Mouse (Mus musculus) 3134 (cell line): ENCODE results near the gene Gm6525.

ENCODE experiments used
- DNase-seq: peaks from one replicate; pipeline ENCODE4 v3.0.0-alpha.2; 2011; ENCODE audit warnings: low spot score; ENCODE audit not compliant: insufficient read length; ENCODE audit errors: extremely low read depth

Gm6525 gene

GRCm38 (mm10) chr3:84168943-84169342 is 5.0 kb upstream of the Gm6525 start:
- no peak for DNase-seq

- DNase-seq, result no peak
Observed at GRCm38 (mm10) chr3:84169393-84170005, 4.4 kb upstream of the Gm6525 start.

GRCm38 (mm10) chr3:84172406-84172805 is 1.5 kb upstream of the Gm6525 start:
- no peak for DNase-seq

GRCm38 (mm10) chr3:84175337-84176315 is 1.7 kb downstream of the Gm6525 start:
- DNase-seq, result peak; percentile 24

- no peak for DNase-seq
Observed at GRCm38 (mm10) chr3:84177834-84178233, 3.9 kb downstream of the Gm6525 start.

GRCm38 (mm10) chr3:84180304-84180703 is 6.4 kb downstream of the Gm6525 start:
- no peak for DNase-seq

- DNase-seq, result no peak
Observed at GRCm38 (mm10) chr3:84181102-84181501, 7.2 kb downstream of the Gm6525 start.

GRCm38 (mm10) chr3:84181717-84182116 is 7.8 kb downstream of the Gm6525 start:
- no peak for DNase-seq

- no peak for DNase-seq
Observed at GRCm38 (mm10) chr3:84189629-84190173, 15.8 kb downstream of the Gm6525 start.

GRCm38 (mm10) chr3:84190513-84191061 is 16.7 kb downstream of the Gm6525 start:
- no peak for DNase-seq

- DNase-seq, result no peak
Observed at GRCm38 (mm10) chr3:84191141-84191881, 17.4 kb downstream of the Gm6525 start.

GRCm38 (mm10) chr3:84193881-84194280 is 20.0 kb downstream of the Gm6525 start:
- no peak for DNase-seq

- no peak for DNase-seq
Observed at GRCm38 (mm10) chr3:84198229-84198628, 24.3 kb downstream of the Gm6525 start.

GRCm38 (mm10) chr3:84199516-84199915 is 25.6 kb downstream of the Gm6525 start:
- no peak for DNase-seq

- DNase-seq, result no peak
Observed at GRCm38 (mm10) chr3:84200559-84201420, 26.9 kb downstream of the Gm6525 start.

GRCm38 (mm10) chr3:84204640-84205039 is 30.7 kb downstream of the Gm6525 start:
- no peak for DNase-seq

- no peak for DNase-seq
Observed at GRCm38 (mm10) chr3:84205650-84206049, 31.7 kb downstream of the Gm6525 start.

GRCm38 (mm10) chr3:84206106-84206505 is 32.2 kb downstream of the Gm6525 start:
- DNase-seq, result no peak

- DNase-seq, result no peak
Observed at GRCm38 (mm10) chr3:84207366-84207765, 33.5 kb downstream of the Gm6525 start.

GRCm38 (mm10) chr3:84208475-84208874 is 34.6 kb downstream of the Gm6525 start:
- no peak for DNase-seq
